Comparison of ENCODE assay signal across 14 mouse cellular contexts in genomic region chr13:97394756-97395454, GRCm38 (mm10).
"Had no signal": no experiment of that assay in that cellular context is flagged by ENCODE, and none has a peak within 500 bp of the region (broad histone marks: within the 10 kb centered on the region; RNA-seq: fewer than 3 reads in every experiment).

No protein-coding gene starts in this region.

- H3K27ac ChIP-seq: kidney, embryonic 15.5 days; limb, embryonic 13.5 days; liver, embryonic 14.5 days; midbrain, embryonic 12.5 days; neural tube, embryonic 12.5 days had no signal

- H3K4me2 ChIP-seq: kidney, embryonic 15.5 days; limb, embryonic 13.5 days; midbrain, embryonic 12.5 days; neural tube, embryonic 12.5 days had no signal

- H3K9me3 ChIP-seq: kidney, embryonic 15.5 days; limb, embryonic 13.5 days; midbrain, embryonic 12.5 days; neural tube, embryonic 12.5 days had no signal

- H3K4me3 ChIP-seq: kidney, embryonic 15.5 days; limb, embryonic 13.5 days; midbrain, embryonic 12.5 days; myocyte; neural tube, embryonic 12.5 days had no signal

- DNase-seq: kidney, postnatal 14 days; layer of hippocampus, adult 9-11 months; layer of hippocampus, postnatal 36 days; left cerebral cortex, postnatal 4 days; lung, adult 18-20 months; retina, postnatal 1 day; right cerebral cortex, postnatal 25 days; thymus, postnatal 36 days had no signal

- H3K9ac ChIP-seq: kidney, embryonic 15.5 days; limb, embryonic 13.5 days; liver, embryonic 14.5 days; midbrain, embryonic 12.5 days; neural tube, embryonic 12.5 days had no signal

- H3K36me3 ChIP-seq: kidney, embryonic 15.5 days; limb, embryonic 13.5 days; midbrain, embryonic 12.5 days; neural tube, embryonic 12.5 days had no signal

- H3K27me3 ChIP-seq: kidney, embryonic 15.5 days; midbrain, embryonic 12.5 days; neural tube, embryonic 12.5 days had no signal
